Mouse (Mus musculus): ENCODE measurements around the gene Efcc1.

DNA sequence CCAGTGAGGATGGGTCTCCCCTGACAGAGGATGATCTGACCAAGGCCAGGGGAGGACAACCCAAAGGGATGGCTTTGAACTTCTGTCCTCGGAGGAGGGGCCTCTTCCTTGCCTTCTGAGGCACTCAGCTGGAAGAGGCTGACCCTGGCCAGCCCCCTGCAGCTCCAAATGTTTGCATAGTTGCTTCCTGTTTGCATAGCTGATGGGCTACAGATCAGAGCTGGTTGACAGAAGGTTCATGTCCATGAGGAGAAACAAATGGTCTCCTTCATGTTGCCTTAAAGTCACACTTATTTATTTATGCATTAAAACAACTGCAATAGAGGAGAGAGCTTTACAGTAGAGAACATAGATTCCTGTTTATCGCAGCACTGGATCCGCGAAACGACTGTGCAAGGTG lies 3.5 kb downstream of the Efcc1 start:
- TF ChIP-seq FLI1 (IDR thresholded peaks at IDR 0.05; ENCODE audit: low read length), result no peak
- TF ChIP-seq GATA1 (IDR thresholded peaks at IDR 0.05; ENCODE audit: borderline replicate concordance, low read length), result no peak
